Mouse (Mus musculus): ENCODE measurements around the gene Cdc42.

Gene Cdc42

GRCm38 (mm10) chr4:137285876-137286661 lies 71.5 kb downstream of the Cdc42 start:
- no peak for DNase-seq (ENCODE audit: low read depth)

- no peak for DNase-seq (ENCODE audit: low read depth)
Measured at GRCm38 (mm10) chr4:137283407-137283732, 74.2 kb downstream of the Cdc42 start.

GRCm38 (mm10) chr4:137282584-137283406 lies 74.7 kb downstream of the Cdc42 start:
- no peak for DNase-seq (ENCODE audit: low read depth)

GRCm38 (mm10) chr4:137282122-137282521 lies 75.4 kb downstream of the Cdc42 start:
- no peak for DNase-seq (ENCODE audit: low read depth)

- DNase-seq (ENCODE audit: low read depth) = no peak
Measured at GRCm38 (mm10) chr4:137281273-137281672, 76.2 kb downstream of the Cdc42 start.

DNA sequence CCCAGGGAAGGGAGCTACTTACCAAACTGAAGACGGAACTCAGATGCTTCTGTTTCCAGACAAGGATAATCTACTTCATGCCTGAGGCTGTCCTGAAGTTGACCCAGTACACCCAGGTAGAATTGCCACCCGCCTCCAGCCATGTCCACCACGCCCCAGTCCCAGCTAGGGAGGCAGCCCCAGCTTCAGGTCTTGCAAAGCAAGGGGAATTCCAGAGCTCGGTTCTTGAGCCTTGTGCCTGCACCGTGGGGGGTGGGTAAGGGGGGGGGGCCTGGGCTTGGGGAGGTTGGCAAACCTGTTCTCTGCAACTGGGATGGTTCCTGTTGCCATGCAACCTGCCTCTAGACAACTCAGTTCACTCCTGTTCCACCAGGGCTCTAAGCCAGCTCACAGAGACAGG lies 78.2 kb downstream of the Cdc42 start:
- no peak for DNase-seq (ENCODE audit: low read depth)

DNA sequence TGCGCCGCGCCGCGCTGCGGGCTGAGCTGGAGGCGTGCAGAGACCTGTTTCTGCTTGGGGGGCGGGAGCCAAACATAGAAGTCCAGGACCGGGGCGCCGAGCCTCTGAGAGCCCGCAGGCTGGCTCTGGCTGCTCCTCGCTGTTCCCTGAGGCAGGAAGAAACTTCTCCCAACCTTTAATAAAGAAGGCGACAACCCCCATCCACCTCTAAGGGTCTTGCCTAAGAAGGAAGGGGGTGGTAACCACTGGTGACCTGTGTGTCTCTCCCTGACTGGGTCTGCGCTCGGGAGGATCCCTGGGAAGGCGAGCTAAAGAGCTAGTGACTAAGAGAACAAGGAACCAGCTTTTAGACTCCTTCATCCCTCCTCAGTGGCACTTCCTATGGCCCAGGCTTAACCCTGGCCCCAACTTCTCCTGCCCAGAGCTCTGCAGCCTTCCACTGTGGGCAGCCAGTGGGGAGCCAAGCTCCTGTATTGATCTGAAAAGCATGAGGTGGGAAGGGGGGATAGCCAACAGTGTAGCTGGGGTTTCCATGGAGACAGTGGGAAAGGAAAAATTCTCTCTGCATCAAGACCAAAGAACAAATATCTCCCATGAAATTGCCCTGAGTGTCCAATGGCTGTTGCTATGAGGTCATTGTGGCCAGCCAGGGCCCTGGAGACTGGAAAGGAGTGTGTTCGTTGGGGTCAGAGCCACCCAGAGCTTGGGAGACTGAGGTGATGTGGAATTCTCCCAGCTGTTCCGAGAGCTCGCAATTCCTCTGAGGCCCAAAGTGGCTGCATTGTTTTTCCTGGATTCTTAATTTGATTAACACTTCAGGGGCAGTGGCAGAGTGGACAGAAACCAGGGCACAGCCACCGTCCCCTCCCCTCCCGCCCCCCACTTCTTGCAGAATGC lies 79.1 kb downstream of the Cdc42 start:
- no peak for DNase-seq (ENCODE audit: low read depth)

DNA sequence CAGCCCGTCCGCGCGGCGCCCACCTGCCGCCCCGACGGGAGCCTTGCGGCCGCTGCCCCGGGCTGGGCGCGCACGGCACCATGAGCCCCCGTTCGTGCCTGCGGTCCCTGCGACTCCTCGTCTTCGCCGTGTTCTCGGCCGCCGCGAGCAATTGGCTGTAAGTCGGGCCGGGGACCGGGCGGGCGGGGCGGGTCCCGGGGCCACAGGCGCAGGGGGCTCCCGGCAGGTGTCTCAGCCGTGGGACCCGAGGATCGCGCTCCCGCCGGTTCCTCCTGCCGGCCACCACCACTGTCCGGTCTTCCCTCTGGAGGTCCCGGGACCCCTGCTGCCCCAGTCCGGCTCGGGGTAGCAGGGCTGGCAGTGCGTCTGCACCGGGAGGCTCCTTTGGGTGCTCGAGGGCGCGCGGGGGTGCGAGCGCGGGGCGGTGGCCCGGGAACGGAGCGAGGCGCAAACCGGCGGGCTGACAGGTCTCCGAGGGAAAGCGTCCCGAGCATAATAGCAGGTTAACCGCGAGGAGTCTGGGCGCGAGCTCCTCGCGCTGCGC lies 79.8 kb downstream of the Cdc42 start:
- no peak for DNase-seq (ENCODE audit: low read depth)

- no peak for DNase-seq (ENCODE audit: low read depth)
Measured at GRCm38 (mm10) chr4:137277166-137277513, 80.4 kb downstream of the Cdc42 start, which contains the start of gene Wnt4. Gene Wnt4 (plus strand): TSS chr4:137277489.

DNA sequence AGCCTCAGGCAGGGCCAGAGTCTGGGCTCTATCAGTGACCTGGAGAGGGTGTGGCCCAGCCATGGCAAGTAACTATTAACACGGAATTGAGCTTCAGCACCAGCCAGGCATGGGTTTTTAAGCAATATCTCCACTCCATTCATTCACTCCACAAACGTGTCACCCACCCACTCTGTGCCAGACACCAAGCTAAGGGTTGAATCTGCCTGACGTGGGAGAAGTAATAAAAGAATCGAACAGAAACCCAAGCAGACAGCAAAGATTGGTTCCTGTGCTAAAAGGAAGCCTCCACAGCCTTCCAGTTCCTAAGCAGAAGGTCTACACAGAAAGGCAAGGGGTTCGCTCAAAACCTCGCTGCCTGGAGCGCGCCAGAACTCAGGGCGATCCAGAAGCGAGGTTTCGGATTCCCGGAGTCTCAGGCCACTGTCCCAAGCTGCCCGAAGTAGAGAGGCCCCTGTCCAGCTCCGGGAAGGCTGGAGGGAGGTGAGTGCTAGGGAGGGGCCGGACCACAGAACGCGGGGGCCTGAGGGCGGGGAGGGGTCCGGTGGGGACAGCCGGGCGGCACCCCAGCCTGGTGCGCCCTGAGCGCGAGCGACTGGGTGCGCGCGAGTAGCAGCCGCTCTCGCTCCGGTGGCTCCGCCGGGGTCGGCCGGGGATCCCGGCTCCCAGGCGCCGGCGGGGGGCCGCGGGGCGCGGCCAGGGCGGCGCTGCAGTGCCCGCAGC lies 80.9 kb downstream of the Cdc42 start:
- DNase-seq (ENCODE audit: low read depth) = no peak

GRCm38 (mm10) chr4:137274304-137274703 lies 83.2 kb downstream of the Cdc42 start:
- no peak for DNase-seq (ENCODE audit: low read depth)

DNA sequence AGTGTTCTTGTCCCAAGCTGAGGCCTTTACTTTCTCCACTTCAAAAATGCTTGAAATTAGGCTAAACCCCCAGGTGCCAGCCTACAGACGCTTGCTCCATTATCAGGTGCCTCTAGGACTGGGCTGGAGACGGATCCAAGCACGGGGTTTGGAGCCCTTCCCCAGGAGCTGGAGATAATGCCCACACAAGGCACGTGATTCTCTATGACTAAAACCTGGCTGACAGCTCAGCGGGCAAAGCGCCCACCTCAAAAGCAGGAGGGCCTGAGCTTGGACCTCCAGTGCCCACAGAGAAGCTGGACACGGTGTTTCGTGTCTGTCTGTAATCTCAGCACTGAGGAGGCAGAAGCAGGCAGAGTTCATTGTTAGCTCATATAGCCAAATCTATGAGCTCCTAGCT lies 85.7 kb downstream of the Cdc42 start:
- DNase-seq (ENCODE audit: low read depth) = no peak
